Mouse (Mus musculus): ENCODE measurements at regions not wholly inside any gene's neighbourhood (a gene's known extent, or its start where the extent isn't known, plus 50 kb on each side); places are given as distances from the start of the nearest gene placed in this dataset.
A peak's percentile ranks its signal among the peaks of the same experiment; 100 is the strongest.

DNA sequence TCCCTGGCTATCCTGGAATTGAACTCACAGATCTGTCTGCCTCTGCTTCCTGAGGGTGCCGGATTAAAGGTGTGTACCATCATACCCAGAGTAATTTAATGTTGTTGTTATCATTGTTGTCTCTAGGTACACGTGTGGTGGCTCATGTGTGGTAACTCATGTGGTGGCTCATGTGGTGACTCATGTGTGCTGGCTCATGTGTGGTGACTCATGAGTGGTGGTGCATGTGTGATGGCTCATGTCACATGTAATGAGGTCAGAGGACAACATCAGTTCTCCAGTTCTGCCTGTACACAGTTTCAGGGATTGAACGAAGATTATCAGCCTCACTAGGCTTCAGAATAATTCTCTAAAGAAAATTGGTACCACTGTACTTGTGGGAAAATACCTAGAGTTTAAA is 80.2 kb downstream of the Zfp36l2 start:
- DNase-seq: no peak

DNA sequence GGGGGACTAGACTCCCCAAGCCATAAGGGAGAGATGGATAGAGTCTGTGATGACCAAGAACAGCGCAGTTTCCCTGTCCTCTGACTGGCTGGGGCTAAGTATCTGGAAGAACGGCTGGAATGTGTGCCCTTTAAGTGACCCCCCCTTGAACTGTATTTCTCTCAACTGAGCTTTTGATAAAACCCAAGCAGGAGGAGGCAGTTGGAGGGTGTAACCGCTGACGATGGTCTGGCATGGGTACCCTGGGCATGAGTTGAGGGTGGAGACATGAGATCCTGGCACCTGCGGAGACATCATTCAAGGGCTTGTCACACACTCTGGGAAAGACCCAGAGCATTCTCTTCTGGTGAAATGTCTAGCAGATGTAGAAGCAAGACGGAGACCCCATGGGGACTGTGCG is 83.5 kb downstream of the Zfp36l2 start:
- no peak for DNase-seq

GRCm38 (mm10) chr17:84103344-84103743 is 84.4 kb downstream of the Zfp36l2 start:
- DNase-seq: peak; percentile 25

DNA sequence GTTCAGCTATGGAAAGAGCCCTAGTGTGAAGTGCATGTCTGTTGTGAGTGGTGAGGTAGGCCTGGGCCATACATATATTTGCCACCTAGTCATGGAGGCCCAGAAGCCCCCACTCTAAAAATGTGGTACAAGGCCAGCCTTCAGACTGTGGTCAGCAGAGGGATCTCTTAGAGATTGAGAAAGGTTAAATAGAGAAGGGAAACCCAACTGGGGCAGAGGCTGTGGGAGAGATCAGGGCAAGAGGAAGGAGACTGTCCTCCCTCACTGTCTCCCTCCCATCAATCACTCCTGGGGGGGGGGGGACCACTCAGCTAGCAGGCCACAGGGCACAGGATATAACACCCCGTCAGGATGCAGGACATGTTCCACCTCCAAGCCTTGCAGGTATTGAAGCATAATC is 86.1 kb downstream of the Zfp36l2 start:
- no peak for DNase-seq

GRCm38 (mm10) chr17:84100523-84100922 is 87.2 kb downstream of the Zfp36l2 start:
- DNase-seq: peak; percentile 42

DNA sequence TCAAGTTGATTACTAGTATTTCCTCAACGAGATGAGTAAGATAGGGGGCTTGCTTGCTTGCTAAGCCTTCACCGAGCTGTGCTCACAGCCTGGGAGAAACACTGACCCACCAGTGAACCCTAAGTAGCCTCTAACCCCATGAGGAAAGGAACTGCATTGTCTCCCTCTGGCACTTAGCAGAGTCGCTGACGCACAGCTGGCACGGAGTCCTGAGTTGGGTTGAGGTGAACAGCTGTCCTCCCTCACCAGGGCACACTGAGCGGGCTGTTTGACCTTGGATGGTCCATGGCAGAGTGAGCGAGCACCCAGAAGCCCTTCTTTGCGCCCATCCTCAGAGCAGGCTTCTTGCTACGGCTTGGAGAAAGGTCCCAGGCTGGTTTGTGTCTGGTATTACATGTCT is 88.0 kb downstream of the Zfp36l2 start:
- no peak for DNase-seq

GRCm38 (mm10) chr17:84097871-84098430 is 89.8 kb downstream of the Zfp36l2 start:
- DNase-seq: no peak

- DNase-seq: no peak
Observed at GRCm38 (mm10) chr17:84097286-84097685, 90.5 kb downstream of the Zfp36l2 start.

- DNase-seq: peak; percentile 79
Observed at GRCm38 (mm10) chr17:84096345-84097260, 91.1 kb downstream of the Zfp36l2 start.

DNA sequence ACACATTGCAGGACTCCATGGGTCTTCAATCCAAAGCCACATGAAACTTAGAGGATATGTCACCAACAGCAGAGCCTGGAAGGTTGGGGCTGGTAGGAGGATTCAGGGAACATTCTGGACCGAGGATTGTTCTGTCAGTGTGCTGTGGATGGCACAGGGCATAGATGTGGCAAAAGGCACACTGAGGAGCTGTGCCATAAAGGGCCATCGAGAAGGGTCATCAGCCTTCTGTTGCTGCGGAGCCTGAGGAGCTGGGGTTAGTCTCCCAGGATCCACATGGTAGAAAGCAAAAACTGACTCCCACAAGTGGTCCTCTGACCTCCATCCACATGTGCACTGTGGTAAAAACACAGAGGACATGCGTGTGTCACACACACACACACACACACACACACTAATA is 91.9 kb downstream of the Zfp36l2 start:
- DNase-seq: no peak

GRCm38 (mm10) chr17:84095089-84095488 is 92.7 kb downstream of the Zfp36l2 start:
- DNase-seq: no peak

DNA sequence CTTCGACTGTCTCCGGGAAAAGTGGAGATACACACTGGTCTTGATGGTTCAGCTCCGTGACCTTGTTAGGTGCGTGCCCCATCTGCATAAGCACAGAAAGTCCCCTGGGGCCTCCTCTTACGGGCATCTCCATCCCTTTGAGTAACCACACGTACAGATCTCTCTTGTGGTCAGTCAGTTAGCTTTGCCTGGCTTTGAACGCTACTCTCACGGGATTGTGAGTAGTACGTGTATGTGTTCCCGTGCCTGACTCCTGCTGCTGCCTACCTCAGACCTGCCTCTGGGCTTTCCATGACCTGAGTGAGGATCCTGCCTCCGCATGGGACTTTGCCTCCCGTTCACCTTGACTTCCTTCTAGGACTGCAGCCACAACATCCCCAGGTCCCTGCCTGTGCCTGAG is 101.4 kb downstream of the Zfp36l2 start:
- no peak for DNase-seq

- DNase-seq: no peak
Observed at GRCm38 (mm10) chr17:84085721-84086120, 102.0 kb downstream of the Zfp36l2 start.

GRCm38 (mm10) chr17:84085232-84085631 is 102.5 kb downstream of the Zfp36l2 start:
- DNase-seq: no peak

- no peak for DNase-seq
Observed at GRCm38 (mm10) chr17:84083307-84084263, 104.2 kb downstream of the Zfp36l2 start.

GRCm38 (mm10) chr17:84082571-84082970 is 105.2 kb downstream of the Zfp36l2 start:
- no peak for DNase-seq

DNA sequence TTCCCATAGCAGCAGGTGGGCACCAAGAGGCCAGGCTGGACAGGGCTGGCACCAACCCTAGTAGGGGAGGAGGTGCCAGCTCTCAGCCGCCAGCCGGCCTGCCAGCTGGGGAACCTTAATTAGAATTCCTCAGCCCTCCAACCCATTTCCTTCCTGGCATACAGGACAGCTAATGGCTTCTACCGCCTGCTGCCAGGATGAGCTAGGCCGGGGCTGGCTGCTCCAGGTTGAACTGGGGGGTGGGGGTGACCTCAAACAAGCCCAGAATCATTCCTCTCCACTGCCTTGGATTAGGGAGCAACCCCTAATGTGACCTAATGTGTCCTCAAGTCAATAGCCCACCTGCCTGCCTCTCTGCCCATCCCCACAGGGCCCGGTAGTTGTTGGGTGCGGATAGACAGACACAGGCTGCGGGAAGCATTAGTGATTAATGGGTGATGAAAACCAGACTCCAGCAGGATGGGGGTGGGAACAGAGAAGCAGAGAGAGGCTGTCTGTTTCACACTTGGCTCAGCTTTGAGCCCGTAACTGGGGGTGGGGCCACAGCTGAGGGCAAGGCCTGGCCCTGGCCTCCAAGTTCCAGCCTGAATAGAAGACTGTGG is 105.9 kb downstream of the Zfp36l2 start:
- DNase-seq: peak; percentile 67

- no peak for DNase-seq
Observed at GRCm38 (mm10) chr17:84075081-84075938, 112.4 kb downstream of the Zfp36l2 start.

DNA sequence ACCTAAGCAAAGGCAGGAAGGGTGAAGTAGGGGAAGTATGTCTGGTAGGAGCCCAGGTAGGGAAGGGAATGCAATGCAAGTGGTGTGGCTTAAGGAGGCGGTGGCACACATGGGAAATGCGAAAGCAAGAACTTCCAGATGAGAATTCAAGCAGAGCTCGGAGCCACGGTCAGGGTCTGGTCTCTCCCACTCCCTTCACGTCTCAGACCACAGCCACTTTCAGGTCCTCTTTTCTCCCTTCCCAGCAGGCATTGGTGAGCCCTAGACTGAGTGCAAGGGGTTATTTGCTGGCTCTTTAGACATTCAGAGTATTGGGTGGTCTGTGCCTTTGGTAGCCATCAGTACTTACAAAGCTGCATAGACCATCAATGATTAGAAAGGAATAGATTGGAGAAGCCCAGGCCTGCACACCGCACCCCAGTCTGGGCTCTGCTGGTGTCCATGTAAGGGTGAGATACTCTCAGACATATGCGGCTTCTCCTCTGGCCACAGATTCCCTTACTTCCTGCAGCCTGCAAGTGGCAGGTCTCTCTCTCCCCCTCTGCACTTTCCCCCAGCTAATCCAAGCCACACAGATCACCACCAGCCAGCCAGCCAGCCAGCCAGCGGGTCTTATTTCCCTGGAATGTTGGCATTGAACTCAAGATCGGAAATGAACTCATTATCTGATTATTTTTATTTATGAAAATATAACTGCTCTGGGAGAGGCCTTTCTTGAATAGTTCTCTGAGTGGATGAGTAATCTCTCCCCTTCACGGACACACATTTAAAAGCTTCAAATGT is 113.6 kb downstream of the Zfp36l2 start:
- no peak for DNase-seq

- DNase-seq: no peak
Observed at GRCm38 (mm10) chr17:84072426-84073030, 115.2 kb downstream of the Zfp36l2 start.

- no peak for DNase-seq
Observed at GRCm38 (mm10) chr17:84071855-84072254, 115.9 kb downstream of the Zfp36l2 start.

Data from right cerebral cortex, adult 18-20 months (tissue).